Mouse (Mus musculus): ENCODE results near the gene Coro2a. TPM values are rescaled to one million over a fixed set of nuclear protein-coding genes. Genes with fewer than 3 reads are reported as not detected.
A peak's percentile ranks its signal among the peaks of the same experiment; 100 is the strongest.

Coro2a gene
- total and polyA plus RNA-seq, 3 experiments: 2.2 to 12.4 (median 2.8) TPM

DNA sequence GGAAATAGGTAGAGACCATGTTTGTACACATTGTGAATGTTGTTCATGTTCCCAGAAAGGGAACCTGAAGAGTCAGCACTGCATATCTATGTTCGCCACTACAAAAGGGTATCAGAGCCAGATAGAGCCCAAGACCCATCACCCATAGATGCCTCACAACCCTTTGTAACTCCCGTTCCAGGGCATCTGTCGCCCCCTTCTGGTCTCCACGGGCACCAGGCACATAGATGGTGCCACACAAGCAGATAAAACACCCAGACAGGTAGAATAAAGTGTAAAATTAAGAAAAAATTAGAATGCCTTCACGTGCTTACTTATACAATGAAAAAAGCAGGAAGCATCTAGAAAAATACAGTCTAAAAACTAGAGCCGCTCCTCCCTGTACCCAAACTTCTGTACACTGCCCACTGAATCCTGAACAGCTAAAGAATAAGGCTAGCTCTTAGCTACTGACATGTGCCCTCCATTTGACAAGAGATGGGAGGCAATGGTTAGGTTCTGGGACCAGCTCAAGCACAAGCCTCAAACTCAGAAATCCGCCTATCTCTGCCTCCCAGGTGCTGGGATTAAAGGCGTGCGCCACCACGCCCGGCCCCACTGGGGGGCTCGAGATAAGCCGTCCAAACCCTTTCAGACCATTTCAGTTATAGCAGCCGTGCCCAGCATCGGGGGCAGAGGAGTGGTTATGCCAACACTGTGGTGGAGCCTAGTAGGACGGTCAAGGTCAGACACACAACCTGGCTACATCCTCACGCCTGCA, 75.0 kb downstream of the Coro2a start:
- DNase-seq: no peak

DNA sequence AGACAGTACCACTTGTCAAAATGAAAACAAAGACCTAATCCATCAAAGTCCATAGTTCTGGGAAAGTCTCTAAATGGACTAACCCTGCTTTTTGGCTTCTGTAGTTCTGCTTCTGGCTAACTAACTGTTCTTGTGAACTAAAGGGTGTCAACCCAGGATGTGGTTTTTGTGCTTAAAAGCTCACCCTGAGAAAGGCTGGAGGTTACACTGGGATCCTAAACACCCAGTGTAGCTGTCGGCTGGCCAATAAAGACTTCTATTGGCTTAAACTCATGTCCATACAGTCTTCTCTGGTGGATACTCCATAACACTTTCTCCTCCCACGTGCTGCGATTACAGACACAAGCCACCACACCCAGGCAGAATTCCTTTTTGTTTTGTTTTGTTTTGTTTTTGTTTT, 75.8 kb downstream of the Coro2a start:
- DNase-seq: no peak

DNA sequence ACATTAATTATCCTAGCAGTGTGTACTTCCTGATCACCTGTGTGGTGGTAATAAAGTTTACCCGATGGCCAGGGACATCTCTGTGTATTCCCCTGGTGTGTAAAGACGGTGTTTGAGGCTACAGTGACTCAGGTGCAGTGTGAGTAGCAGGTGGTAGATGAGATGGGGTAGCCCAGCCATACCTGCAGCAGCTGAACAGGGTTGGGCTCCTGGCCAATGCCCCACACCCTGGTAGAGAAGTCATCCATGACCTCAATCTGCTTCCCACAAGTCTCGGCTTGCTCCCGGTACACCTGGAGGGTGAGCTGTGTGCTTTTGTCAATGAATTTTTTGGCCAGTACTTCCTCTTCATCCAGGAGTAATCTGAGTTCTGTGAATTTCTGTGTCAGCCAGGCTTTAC, 78.7 kb downstream of the Coro2a start:
- DNase-seq: no peak

DNA sequence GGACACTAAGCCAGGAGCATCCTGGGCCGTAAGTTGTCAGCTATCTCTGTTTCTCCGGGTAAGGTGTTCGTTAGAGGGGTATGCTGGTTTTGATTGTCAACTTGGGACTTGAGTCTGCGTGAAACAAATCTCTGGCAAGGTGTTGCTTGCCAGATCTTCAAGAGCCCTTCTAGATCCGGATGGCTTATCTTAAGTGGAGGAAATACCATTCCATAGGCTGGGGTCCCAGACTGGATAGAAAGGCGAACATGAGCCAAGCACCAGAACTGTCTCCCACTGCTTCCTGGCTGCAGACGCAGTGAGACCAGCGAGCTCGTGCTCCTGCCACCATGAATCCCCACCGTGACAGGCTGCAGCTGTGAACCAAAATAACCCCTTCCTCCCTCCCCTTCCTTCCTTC, 80.5 kb downstream of the Coro2a start:
- DNase-seq: no peak

DNA sequence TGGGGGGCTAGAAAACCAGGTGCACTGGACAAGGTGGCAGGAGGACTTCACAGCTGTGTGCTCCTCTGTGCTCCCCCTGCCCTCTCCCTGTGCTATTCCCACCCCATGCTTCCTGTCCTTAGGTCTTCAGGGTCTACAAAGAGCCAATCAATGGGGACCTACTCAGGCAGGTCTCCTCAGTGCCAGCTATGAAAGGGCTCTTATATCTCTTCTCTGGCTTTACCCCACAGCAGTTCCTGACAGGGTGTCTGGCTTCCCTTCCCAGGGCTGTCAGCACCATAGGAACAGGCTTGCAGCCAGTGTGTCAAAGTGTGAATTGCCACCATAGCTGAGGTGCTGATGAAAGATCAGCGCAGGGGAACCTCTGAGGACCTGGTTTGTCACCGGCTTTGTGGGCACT, 81.5 kb downstream of the Coro2a start:
- no peak for DNase-seq

DNA sequence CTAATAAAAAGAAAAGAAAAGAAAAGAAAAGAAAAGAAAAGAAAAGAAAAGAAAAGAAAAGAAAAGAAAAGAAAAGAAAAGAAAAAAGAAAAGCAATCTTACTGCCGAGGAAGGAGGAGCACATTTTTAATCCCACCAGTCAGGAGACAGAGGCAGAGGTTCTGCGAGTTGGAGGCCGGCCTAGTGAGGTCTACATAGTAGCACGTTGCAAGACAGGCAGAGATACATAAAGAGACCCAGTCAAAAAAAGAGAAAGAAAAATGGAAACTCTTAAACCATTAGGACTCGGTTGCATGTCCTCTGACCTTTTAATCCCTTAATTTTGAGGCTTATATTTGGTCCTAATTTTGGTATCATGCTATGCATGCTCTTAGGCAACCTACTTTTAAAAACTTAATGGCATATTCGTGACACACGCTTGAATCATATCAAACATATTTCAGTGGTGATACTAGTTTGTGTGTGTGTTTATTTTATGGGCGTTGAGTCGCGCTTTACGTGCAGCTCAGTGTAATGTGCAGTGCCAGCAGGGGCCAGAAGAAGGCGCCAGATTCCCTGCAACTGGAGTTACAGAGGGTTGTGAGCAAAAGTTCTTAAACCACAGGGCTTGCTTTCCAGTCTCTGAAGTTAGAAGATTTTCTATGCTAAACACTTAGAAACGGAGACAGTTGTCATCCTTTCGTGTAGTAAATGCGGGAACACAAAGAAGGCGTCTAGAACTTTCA, 94.1 kb downstream of the Coro2a start:
- DNase-seq: peak; percentile 89

DNA sequence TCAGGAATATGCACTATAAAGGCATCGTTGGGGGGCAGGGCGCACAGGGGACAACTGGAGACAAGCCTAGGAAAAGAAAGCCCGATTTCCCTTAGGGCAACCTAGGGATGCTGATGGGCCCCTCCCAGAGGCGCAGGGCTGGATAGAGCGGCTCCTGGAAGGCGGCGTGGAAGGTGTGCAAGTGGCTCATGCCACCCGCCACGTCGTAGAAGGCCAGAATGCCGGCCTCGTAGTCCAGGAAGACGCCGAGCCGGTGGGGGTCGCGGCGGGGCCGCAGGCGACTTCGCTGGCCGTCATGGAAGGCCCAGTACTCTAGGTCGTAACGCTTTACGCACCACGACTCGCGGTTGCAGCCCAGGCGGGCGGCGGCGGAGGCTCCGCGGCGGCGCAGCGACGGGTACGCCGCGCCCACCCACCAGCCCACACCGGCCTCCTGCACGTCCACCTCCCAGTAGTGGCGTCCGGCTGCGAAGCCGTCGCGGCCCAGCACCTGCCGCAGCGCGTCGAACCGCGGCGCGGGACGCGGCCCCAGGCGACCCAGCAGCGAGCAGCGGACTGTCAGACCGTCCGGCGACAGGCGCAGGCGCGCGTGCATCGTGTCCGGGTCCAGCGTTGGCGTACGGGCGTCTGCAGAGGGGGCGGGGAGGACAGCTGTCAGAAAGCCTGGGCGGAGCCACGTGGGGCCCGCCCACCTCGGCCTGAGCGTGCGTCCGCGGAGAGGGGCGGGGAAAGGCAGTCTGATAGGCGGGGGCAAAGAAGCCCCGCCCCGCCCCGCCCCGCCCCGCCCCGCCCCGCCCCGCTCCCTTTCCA, 95.0 kb downstream of the Coro2a start:
- peak; percentile 98 for DNase-seq

DNA sequence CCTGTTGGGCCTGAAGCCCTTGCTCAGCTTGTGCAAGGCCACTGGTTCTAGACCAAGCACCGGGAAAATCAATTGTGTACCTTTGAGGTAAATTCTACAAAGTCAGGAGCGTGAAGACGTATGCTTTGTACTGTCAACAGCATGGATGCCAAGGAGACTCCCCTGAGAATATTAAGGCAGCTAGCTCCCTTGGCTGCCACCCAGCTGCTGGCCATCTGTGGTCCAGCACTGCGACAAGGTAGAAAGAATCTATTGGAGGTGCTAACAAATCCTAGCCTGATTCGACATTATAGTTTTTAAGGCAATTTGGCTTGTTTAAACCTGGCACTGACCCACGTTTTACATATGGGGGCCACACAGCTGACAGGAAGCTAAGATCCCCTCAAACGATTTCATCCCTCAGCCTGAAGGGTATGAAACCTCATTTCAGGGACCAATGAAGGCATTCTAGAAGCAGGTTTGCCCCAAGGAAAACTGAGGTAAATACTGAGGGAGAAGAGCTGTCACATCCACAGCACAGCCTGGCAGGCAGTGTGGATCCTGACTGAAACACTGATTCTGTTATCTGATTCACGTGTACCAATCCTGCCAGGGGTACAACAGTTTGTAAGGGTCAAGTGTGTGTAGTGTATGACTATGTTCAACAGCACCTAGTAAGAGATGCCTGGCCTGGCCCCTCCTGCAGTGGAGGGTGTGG, 96.5 kb downstream of the Coro2a start:
- DNase-seq: no peak

DNA sequence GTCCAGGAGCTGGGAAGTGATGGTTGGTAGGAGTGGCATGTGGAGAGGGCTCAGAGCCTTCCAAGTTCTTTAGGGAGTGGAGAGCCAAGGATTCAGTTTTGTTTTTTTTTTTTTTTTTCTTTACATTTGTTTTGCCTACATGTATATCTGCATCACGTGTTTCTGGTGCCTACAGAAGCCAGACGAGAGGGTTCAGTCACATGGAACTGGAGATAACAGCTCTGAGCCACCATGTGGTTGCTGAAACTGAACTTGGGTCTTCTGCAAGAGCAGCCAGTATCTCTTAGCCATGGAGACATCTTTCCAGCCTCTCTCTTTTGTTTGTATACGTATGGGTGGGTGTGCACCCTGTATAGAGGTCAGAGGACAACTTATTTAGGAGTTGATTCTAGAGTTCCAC, 98.1 kb downstream of the Coro2a start:
- DNase-seq: no peak

DNA sequence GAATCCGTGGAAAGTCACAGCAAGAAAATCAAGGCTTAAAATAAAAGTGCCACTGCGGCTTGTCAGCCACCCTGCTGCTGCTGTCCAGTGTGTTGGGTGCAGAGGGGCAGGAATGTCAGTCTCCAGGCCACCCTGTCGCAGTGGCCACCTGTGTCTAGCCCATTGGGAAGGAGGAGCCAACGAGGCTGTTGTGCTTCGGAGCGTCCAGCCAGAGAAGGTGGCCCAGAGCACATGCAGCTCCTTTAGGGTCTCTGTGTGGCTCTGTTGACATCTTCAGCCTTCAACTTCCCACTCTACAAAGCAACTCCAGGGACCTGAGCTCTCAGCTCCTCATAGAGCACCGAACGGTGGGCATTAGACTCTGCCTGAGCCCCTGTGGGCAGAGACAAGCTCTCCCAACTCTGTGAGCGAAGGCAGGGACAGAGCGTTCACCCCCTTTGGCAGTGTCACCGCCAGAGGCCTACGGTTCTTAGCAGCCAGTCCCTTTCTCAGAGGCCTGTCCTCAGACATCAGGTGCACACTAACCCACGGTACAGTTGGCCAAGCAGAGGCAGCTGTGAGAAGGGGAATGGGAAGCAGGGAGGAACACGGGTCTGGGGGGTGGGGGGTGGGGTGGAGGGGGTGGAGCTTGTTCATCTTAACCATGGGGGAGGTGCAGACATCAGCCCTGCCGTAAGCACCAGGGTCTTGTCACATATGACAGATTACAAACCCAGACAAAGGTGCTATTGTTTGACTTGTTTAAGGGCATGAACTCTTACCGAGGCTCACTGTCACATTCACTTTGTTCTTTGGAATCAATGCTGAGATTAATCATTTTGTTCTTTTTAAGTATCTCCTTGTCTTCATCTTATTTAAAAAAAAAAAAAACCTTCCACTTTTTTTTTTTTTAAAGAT, 99.1 kb downstream of the Coro2a start:
- DNase-seq: no peak

DNA sequence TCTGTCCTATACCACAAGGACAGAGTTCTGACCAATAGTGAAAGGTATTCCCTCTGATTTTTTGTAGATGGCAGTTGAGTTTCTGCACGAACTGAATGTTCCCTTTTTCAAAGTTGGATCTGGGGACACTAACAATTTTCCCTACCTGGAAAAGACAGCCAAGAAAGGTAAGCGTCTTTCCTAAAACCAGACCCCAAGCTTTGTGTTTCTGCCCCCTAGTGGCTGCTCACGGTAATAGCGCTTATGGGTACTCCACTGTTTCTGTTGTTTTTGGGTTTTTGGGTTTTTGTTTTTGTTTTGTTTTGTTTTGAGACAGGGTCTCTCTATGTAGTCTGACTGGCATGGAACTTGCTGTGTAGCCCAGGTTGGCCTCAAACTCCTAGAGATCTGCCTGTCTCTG, 103.0 kb downstream of the Coro2a start:
- no peak for DNase-seq

DNA sequence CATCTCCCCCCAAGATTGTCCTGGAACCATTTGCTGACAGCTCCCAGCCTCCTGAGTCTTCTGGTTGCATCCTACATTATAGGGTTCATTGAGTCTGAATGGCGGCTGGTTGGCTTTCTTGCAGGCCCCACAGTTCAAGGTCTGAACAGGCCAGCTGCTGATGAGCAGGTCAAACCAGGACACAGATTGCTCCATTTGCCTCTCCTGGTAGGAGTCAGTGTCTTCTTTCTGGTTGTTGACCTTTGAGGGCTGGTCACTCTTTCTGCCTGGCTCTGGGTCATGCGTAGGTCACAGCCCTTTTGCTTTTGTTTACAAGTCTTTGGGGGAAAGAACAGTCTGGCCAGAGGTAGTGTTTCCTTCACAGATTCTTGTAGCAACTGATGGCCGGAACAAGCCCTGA, 103.5 kb downstream of the Coro2a start:
- no peak for DNase-seq

DNA sequence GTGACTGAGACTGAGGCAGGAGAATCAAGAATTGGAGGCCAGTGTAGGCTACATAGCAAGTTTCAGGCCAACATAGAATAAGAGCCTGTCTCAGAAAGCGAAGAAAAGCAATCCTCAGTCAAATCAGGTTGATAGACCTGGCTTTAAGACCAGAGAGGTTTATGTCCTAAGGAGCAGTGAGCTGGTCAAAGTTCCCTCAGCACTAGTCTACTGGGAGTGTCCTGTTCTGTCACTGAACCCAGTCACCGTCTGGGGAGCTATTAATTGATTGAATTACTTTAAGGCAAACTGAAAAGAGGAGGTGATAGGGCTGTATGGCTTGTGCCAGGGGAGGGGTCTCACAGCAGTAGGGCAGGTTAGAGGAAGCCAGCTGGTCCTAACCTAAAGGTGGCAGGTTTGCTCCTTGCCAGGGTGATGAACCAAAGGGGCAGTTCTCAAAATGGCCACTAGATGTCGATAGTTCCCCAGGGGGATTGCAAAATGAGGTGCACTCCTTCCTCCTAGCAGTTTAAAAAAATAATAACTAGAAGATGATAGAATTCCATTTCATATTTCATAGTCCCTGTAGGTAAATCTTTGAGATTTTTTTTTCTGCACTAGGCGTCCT, 104.6 kb downstream of the Coro2a start:
- DNase-seq: peak; percentile 76

DNA sequence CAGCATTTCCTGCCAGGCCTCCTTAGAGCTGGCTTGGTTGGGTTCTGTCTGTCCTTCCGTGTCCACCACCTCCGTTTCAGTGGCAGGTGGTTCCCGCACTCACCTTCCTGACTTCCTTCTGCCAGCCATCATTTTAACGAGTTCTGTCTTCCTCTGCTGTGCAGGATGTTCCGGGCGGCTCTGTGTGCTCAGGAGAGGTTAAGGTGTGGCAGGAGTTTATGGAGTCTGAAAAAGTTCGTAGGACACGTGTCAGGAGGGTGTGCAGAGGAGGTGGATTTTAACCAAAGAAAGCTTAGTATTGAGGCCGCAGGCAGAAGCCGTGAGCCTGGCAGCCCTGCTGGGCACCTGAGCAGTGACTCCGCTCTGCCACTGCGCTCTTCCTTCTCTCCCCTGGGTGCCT, 106.5 kb downstream of the Coro2a start:
- DNase-seq: no peak

DNA sequence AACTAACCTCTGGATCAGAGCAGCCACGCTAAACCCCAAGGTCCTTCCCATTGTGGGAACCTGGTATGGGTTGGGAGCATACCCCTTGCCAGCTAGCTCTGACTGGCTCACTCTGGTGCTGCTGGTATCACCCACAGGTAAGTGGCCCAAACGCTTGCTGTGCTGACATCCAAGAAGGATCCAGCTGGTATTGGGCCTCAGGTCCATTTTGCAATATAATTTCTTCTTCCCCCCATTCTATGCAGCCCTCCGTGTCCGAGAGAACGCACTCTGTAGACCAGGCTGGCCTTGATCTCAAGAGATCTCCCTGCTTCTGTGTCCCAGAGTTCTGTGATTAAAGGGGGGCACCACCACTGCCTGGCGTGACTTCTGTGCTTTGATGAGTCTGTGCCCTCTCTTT, 108.9 kb downstream of the Coro2a start:
- no peak for DNase-seq

DNA sequence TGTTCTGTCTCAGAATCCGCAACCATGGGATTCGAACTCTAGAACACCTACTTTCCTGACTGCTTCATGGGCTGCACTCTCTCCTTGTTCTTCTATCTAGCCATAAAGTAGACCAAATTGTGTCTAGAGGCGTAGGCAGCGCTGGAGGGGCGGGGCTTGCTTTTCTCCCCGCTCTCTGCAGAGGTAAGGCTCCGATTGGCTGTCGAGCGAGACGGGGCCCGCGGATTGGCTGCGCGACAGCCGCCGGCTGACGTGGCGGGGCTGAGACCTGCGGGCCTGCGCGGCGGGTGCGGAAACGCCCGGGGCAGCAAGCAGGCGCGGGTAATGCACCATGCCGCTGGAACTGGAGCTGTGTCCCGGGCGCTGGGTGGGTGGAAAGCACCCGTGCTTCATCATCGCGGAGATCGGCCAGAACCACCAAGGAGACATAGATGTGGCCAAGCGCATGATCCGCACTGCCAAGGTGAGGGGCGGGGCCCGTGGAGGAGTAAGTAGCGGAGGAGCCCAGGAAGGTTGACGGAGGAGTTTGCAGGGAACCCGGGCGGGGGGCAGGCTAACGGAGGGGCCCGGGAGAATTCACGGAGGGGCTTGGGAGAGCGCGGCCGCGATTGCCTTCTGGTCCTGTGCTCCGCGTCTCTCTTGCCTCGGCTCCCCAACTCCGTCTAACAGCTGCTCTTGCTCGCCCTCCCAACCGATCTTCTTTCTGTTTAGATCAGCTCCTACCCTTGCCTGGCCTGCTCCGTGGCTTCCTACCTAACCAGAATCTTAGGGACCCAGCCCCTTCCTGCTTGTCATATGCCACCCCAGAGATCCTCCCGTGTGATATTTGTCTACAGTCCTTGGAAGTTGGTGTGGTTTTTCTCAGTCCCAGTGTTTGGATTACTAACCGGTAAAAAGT, 112.7 kb downstream of the Coro2a start, which contains the start of gene Nans:
Nans (plus strand) TSS at position 221 of the 898 bp plus-strand sequence.
- peak; percentile 98 for DNase-seq

DNA sequence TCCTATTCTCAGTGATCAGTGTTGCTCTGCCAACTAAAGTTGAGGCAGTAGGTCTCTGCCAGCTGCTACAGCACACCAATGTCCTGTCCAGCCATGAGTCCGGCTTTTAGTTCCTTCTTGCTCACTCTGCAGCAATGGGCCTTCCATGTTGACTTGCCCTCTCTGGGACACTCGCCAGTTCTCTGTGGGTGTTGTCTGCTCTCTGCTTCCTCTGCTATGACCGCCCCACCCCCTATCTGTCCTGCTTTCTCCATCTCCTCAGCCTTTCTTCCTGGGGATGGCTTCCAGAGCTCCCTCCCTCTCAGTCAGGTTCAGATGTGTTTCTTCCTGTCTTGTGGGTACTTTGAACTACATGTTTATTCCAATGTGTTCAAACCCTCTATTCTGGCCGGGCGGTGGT, 114.7 kb downstream of the Coro2a start:
- DNase-seq: peak; percentile 65

All from adrenal gland, adult 2 months (tissue).